Mouse (Mus musculus): ENCODE measurements around the gene Dcps. TPM values are rescaled to one million over a fixed set of nuclear protein-coding genes. Genes with fewer than 3 reads are reported as not detected.
"Not testable (repeated sequence)": the region's sequence is repeated elsewhere in the genome, so short reads cannot be mapped to it uniquely, and the experiment has no call there.

Dcps gene
- total RNA-seq, 2 experiments from 2014 or later = 19.4 to 20.6 TPM

DNA sequence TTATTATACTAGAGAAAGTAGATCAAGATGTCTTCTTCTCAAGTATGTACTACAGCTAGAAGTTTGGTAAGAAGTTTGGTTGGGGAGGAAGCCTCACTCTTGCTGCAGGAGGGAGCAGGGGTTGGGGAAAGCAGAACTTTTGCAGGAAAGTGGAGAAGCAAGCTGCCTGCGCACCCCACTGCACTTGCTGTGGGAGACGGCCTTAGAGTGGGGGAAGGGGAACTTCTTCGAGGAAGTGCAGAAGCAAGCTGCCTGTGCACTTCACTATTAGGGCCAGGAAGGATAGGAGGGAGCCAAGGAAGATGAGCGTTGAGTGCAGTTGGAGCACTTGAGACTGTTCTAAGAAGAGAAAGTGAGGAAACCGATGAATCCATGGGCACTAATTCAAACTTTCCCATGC lies 7.5 kb upstream of the Dcps start:
- no peak for DNase-seq (ENCODE audit: low spot score in 2 of 2)

DNA sequence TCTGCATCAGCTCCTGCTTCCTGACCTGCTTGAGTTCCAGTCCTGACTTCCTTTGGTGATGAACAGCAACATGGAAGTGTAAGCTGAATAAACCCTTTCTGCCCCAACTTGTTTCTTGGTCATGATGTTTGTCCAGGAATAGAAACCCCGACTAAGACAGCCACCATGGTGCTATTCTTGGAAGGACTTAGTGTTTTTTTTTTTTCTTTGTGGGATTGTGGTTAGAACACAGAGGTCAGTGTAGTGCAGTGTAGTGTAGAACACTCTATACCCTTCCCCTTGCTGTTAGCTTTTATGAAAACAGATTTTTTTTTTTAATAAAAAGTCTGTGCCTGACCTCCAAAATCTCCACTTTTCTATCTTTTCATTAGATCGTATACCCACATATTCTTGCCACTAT lies 7.0 kb upstream of the Dcps start:
- no peak for DNase-seq (ENCODE audit: low spot score in 2 of 2)

DNA sequence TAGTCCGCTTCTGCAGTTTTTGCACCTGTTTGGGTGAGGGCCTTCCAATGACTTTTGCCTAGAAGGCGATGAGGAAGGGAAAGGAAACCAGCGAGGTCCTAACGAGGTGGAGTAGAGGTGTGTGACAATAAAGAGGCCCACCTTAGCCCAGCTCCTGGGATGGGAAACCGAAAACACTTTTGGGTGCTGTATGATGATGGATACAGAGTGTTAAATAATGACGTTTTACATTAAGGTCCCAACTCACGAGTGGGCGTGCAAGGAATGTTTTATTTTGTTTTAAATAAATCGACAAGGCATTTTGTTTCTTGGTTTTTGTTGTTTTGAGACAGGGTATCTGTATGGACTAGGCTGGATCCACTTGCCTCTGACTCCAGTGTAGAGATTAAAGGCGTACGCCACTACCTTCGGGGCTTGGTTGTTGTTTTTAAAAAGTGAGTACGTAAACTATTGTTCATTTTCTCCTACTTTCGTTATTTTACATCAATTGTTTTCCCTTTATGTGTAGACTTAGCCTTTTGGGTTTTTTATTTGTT lies 331 bp upstream of the Dcps start:
- no peak for DNase-seq (ENCODE audit: low spot score in 2 of 2)

DNA sequence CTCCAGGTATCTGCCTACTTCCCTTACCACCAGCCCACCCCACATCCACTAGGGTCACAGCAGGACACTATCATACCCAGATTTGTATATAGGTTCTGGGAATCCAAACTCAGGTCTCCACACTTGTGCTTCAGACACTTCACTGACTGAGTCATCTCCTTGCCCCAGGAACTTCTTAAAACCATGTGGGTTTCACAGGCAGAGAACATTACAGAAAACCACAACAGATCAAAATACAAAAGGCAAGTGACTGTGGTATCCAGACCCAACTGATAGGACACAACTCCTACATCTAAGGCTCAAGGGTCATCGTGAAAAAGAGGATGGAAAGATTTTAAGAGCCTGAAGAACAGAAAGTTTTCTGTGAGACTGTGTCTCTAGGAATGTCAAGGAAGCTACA lies 2.5 kb downstream of the Dcps start:
- DNase-seq (ENCODE audit: low spot score in 2 of 2) = no peak

DNA sequence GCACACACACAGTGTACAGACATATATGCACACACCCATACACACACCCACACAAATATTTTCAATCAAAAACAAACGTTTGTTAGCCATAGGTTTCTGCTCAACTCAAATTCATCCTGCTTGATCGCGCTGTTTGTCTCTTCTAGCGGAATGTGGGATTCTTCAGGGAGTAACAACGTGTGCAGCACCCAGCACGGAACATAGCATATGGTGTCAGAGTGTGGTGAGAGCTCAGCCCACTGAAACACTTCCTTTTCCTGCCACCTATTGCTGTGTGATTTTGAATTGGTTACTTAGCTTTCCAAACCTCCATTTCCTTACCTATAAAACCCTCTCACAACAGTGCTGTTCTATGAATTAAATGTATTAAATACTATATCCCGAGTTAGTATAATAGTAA lies 5.8 kb downstream of the Dcps start:
- DNase-seq (ENCODE audit: low spot score in 2 of 2) = no peak

DNA sequence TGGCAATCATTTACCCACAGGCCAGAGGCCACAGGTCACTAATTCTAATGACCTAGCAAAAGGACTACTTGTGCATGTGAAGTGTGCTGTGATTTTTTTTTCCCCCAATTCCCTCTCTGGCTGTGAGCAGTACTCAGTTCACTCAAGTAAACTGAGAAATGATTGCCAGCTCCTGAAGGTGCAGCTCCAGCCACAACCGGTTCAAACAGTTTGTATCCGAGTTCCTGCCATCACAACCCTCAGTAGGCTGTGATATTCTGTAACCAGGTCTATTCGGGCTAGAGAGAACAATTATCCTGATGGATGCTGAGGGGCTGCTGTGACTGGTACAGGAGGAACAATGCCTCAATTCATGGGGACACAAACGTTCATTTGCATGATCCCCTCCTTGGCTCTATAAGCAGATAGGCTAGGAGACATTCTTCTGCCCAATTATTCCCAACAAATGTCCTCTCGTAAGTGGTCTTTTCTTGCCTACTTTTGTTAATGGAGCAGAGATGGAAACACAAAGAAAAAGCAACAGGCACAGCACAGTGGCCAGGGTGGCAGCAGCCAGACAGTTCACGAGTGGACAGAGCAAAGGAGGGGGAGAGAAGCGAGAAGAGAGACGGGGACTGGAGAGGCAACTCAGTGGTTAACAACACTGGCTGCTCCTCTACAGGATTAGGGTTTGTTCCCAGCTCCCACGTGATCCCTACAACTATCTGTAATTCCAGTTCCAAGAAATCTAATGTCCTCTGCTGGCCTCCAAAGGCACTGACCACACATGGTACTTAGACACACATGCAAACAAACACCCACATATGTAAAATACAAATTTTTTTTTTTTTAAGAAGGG lies 8.8 kb downstream of the Dcps start:
- DNase-seq (ENCODE audit: low spot score in 2 of 2) = no peak

DNA sequence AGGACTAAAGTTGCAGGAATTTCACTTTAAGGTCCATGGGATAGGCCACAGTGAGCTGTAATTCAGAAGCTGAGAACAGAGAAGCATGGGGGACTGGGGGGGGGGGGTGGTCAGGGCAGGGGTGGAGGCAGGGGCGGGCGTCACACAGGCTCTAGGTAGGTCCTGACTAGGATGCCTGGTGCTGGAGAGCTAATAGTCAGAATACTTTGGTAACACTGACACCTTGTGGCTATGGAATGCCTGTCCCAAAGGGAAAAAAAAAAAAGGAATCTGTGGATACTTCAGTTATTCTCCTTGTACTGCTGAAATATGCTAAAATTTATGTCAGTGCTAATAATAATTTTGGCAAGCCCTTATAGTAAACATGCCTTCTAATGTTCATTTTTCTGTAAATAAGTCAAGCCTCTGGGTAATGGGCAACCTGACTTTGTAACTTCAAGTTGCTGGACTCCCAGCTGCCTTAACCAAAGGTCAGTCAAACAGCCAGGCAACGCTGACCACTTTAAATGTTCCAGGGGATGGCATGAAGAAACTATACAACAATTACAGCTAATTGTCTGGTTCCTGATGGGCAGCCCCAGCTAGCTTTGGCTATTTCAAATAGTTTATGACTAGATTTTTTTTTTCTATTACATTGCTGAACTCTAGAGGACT lies 9.6 kb downstream of the Dcps start:
- DNase-seq (ENCODE audit: low spot score in 2 of 2) = no peak

DNA sequence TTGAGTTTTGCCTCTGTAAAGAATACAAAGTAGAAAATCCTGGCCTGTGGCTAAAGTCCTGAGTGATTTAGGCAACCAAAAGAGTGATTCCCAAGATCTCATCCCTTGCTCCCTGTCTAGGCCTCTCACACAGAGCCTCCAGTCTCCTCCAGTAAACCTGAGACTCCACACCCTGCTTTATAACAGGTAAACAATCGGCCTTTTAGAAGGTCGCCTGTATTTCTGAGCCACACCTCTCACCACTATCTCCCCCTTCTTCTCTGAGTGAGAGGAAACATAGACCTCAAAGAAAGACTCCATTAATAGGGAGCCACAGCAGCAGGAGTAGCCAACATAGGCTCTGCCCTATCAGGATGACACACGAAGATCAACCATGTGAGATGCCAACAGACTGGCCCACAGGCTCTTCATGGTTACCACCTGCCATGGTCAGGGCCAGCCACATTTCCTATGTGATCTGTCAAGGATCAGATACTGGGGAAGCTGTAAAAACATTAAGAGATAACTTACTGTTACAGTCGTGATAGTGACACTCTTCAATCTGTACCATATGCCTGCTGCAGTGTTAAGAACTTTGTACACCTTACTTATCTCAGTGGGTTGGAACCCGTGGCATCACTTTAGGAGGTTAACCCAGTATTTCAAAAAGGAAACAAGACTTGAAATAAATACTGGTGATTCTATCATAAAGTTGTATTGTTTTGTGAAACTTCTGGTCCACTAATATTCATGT lies 11.6 kb downstream of the Dcps start:
- no peak for DNase-seq (ENCODE audit: low spot score in 2 of 2)

DNA sequence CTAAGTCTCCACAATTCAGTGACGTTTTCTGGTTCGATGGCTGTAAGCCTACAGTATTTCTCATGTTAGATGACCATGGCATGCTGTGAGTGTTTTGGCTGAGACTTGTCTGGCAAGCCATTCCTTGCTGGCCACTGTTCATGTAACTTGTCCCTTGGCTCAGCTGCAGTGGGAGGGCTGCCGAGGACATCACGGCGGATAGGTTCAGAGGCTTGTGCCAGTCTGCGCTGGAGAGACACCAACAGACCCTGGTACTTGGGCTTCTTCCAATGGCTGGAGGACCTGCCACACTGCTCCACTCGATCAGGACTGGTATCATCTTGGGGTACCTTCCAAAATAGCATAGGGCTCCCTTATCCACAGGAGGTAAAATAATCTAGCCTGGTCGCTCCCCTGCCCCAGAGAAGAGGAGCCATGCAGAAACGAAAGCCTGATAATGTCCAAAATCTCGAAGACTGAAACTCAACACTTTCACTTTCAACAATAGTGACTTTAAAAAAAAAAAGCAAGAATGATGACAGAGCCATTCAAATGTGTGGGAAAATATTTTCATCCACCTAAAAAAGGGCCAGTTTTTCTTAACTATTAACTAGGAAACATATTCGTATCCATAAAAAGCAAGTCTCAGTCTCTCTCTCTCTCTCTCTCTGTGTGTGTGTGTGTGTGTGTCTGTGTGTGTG lies 12.7 kb downstream of the Dcps start:
- no peak for DNase-seq (ENCODE audit: low spot score in 2 of 2)

DNA sequence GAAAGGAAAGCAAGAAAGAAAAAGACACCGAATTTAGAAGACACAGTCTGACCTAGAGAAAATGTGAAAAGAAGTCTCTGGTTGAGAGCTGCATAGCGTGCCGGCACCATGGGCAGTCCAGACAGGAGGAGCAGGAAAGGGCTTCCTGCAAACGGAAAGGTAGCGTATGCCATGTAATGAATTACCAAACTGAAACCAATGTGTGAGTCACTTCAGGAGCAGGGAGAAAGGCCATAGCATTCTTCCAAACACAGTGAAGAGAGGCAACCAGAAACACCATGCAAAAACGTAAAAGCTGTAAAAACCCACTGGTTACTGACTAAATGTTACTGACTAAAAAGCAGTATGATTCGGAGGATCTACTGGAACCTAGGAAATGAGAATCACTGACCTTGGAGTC lies 14.1 kb downstream of the Dcps start:
- DNase-seq (ENCODE audit: low spot score in 2 of 2) = peak in 1 of 2 experiments; percentile 20

DNA sequence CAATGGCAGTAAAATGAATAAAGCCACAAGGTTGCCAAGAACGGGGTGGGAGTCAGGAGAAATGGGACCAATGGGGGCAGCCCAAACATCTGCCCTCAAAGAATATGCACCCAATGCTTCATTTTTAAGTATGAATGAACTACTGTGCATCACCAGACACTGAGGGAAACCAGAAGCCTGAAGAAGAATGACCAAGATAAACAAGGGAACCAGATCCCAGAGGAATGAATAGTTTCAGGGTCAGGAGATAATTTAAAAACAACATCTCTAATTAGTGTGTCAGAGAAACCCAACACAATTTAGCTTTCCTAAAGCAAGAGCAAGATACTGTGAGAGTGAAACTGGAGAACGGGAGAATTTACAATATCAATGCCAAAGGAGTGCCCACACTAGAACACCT lies 15.2 kb downstream of the Dcps start:
- DNase-seq (ENCODE audit: low spot score in 2 of 2) = no peak

DNA sequence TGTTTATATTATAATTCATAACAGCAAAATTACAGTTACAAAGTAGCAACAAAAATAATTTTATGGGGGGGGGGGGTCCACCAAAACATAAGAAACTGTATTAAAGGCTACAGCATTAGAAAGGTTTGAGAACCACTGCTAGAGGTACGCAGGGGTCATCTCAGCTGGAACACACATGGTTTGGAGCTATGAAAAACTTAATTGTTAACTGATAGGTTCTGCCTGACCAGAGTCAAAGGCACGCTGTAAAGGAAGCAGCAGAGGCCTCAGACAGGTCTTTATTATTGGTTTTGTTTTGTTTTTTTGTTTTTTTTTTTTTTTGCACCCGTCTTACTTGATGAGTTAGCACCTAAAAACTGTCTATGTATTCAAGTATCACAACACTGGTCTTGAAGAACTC lies 17.4 kb downstream of the Dcps start:
- no peak for DNase-seq (ENCODE audit: low spot score in 2 of 2)

DNA sequence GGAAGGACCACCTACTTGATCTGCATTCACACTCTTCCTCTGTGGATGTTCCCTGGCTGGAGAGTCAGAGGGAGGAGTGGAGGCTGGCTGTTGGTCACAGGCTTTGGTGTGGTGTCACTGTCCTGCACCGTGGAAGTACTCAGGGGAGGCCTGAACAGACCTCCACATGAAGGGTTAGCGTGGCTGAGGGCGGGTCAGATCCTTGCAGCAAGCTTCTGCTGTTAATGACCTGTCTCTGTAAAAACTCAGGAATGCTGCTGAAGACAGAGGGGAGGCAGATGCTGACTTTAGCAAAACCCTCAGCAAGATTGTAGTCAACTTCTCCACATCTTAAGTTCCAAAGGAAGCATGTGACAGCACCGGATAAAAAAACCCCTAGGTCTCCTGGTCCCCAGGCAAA lies 19.0 kb downstream of the Dcps start:
- no peak for DNase-seq (ENCODE audit: low spot score in 2 of 2)

DNA sequence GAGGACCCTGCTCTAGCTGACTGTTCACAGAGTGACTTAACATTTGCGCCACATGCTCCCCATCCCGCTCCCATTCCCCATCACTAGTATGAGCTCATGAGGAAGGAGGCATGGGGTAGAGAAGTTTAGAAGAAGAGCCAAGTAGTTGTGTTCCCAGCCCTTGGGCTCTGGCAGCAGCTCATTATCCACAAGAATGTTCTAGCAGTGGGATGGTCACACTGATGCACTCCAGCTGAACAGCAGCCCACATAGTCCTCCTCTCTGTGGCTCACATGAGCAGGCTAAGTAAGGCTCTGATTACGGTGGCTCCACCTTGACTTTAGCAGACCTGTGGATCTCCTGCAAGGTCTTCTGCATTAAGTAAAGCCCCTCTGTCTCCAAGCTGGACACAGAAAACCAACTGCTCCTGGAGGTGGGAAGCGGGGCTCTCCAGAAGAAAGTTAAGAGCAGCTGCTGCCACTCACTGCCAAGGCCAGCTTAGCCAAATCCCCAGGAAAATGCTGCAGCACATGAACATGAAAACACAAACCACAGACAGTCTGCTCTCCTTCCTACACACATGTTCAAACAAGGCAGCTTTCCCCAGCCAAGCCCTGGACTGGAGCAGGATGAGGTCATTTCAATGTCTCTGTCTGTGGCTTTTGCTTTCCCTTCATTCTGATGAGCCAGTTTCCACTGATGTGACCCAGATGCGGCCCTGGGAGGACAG lies 19.7 kb downstream of the Dcps start:
- DNase-seq (ENCODE audit: low spot score in 2 of 2) = no peak

DNA sequence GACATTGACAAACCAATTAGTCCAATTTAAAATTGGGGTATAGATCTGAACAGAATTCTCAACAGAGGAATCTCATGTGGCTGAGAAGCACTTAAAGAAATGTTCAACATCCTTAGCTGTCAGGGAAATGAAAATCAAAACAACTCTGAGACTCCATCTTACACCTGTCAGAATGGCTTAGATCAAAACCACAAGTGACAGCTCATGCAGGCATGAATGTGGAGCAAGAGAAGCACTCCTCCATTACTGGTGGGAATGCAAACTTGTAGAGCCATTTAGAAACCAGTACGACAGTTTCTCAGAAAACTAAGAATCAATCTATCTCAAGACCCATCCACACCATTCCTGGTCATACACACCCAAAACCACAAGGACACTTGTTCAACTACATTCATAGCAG lies 22.9 kb downstream of the Dcps start:
- DNase-seq (ENCODE audit: low spot score in 2 of 2) = no peak

DNA sequence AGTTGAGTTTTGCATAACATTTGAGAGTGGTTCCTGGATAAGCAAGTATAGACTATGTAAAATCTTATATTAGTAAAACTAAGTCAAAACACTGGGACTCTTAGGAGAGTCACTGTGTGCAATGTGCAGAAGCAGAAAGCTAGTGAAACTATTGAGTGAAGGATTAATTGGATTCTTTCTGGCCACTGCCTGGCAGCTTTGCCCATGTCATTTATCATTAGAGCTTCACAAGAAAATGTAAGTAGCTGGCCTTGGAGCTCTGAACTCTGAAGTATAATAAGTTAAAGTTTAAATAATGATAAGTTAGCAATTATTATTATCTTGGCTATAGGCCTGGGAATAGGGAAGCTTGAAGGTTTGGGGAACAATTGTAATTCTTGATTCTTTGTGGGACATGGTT lies 27.0 kb downstream of the Dcps start:
- DNase-seq (ENCODE audit: low spot score in 2 of 2) = not testable (repeated sequence)

DNA sequence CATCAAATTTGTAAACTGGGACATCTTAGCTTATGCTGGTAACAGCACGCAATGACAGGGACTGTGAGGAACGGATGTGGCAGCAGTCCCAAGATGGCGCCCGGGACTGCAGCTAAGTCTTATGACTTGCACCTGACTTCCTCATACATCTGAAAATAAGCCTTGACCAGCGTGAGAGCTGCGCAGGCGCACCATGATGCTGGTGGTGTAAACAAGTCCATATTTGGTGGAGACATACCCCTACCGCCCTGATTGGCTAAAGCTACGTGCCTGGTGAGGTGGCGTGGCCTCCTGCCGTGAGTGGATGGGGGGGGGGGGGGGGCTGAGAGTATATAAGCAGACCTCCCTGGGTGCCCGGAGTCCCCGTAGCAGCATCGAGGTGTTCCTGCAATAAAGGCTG lies 28.6 kb downstream of the Dcps start:
- DNase-seq (ENCODE audit: low spot score in 2 of 2) = not testable (repeated sequence)

DNA sequence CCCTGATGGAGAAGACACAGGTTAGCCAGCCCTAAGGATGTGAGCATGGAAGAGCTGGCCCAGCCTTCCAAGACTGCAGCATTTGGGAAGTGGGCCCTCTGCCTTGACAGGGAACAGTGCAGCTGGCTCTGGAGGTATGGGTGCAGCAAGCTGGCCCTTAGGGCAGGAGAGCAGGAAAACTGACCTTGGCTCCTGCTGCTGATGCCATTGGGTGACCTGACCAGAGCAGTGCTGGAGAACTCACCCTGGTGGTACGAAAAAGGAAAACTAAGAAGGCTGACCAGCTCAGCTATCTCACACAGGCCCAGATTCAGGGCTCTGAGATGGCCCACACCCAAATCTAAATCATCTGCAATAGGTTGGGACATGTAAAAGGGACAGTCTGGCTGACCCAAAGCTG lies 30.0 kb downstream of the Dcps start:
- DNase-seq (ENCODE audit: low spot score in 2 of 2) = no peak

DNA sequence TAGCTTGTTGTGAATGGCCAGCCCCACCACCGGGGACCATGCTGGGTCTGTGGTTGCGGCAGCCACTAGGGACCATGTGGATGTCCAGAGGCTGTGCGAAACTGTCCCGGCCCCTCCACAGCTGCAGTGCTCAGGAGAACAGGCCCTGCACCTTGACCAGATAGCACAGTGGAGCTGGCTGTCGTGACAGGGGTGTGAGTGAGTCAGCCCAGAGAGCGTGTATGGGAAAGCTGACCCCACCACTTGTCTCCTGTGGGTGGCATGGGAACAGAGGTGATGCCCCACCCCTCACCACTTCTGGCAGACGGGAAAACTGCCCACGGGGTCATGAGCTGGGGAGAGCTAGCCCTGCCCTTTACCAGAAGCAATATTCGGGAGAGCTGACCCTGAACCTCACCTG lies 30.7 kb downstream of the Dcps start:
- DNase-seq (ENCODE audit: low spot score in 2 of 2) = no peak

DNA sequence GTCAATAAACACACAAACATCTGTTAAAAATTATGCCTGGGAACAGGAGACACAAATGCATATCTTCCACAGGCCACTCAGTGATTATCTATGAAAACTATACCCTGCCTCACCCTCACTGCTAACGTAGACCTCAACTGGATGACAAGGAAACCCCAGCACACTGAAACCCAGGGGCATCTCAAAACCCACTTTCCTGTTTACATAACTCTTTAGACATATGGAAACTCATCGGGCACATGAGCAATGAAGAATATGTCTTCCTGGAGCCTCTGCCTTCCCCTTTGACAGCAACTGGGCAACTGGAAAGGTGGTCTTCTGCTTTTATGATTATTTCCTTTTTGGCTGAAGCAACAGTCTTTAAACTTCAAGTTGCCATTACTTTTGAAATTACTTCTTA lies 33.6 kb downstream of the Dcps start:
- no peak for DNase-seq (ENCODE audit: low spot score in 2 of 2)

All from adrenal gland, adult 18-20 months (tissue).